Mouse (Mus musculus): ENCODE measurements around the gene Gm6583.

DNA sequence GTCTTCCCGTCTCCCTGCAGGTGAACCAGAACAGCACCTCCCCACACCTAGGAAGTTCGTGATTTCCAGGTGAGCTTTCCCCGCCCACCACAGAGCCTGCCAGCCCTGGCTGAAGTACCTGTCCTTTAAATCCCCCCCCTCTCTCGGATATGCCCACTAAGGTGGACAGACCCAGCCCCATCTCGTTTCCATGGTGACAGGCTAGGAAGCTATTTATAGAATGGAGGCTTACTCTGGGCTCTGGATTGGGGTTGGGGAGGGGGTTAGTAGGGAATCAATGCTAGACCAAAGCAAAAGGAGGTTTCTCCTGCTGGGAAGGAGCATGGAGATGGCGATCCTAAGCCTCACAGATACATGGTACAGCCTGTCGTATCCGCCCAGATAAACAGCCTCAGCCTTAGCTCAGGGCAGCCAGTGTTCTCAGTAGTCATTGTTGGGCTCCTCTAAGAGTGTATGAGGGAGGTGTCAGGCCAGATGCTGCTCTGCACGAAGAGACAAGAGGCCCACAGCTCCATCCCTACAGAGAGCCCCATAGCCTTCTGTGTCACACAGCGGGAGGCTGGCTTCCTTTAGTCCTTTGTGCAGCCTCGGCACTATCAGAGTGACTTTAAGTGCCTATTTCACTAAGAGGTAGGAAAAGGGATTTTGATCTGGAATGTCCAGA, 42.5 kb downstream of the Gm6583 start:
- TF ChIP-seq POLR2A (IDR thresholded peaks at IDR 0.05; ENCODE audit: borderline replicate concordance, extremely low read depth, insufficient read depth, insufficient read length, poor library complexity, severe bottlenecking) = no peak
- TF ChIP-seq CTCF (IDR thresholded peaks at IDR 0.05; ENCODE audit: borderline replicate concordance, extremely low read depth, insufficient read depth, insufficient read length) = no peak
